Mouse (Mus musculus): ENCODE results near the gene 5330417C22Rik.

Gene 5330417C22Rik

DNA sequence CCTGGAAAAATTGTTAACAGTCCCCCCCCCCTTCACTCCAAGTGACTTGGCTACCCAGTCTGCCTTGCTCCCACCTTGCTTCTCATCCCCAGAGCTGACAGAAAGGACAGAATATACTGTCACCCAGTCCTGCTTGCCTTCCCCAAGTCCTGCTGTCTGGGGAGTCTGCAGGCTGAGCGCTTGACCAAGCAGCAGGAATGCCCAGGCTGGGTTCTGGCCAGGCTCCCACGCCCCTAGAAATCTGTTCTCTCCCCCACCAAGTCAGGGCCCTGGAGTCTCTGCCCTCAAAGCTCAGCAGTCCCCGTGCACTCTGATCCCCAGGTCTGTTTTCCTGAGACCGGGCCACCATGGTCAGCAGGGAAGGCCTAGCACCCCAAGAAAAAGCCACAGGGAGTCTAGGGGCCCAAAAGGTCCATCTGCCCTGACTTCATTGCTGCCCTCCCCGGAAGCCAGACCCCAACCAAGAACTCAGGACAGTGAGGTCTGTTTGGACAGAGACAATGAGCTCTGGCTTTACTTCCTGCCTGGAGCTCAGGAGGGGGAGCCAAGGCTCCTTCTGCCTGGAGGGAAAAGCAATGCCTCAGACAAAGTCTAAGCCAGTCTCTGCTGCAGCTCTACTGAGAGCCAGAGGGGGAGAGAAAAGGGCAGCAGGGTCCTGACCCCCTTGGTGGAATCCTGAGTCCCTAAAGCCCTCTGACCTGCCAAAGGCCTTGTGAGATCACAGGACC lies 125.1 kb downstream of the 5330417C22Rik start:
- peak; percentile 86 to 94 for DNase-seq

DNA sequence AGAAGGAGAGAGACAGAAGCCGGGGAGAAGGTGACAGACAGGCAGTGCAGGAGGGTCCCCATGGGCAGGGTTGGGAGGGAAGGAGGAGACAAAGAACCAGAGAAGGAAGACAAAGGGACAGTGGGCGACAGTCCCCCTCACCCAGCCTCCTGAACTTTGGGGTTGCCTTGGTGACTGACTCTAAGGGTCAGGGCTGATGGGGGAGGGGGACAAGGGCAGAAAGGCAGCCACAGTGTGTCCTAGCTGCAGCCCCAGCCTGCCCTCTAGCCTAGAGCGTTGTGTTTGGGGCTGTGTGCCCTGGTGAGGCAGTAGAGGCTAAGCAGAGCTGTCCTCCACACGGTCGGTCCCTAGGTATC lies 126.0 kb downstream of the 5330417C22Rik start:
- DNase-seq, result peak; percentile 40 to 63

GRCm38 (mm10) chr3:108409656-108410358 lies 126.5 kb downstream of the 5330417C22Rik start:
- DNase-seq, result peak; percentile 35 to 65

- peak; percentile 38 to 65 for DNase-seq
Measured at GRCm38 (mm10) chr3:108408517-108409008, 127.8 kb downstream of the 5330417C22Rik start.

DNA sequence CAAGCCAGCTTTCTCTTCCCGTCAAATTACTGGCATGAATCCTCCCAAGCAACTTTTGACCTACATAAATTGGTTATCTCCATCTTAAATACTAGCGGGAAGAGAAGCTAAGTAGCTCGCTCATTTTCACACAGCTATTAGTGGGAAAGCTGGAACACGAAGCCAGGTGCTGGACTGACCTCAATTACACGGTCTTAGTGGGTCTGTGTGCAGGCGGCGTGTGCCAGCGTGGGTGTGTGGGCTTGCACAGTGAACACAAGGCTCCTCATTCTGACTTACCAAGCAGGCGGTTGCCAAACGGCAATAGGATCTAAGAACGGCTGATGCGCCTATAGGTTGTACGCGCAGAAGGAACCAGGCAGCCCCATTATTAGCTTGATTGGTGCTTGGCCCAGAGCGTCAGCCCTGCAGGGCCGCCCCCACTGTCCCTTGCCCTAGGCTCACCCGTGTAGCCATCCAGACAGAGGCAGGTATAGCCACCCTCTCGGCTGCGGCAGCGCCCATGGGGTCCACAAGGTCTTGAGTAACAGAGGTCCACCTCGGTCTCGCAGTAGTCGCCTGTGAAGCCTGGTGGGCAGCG lies 129.9 kb downstream of the 5330417C22Rik start:
- no peak for DNase-seq

Measured in kidney, postnatal 25 days (tissue).